Mouse (Mus musculus): ENCODE results near the gene Pnpo.

Gene Pnpo

DNA sequence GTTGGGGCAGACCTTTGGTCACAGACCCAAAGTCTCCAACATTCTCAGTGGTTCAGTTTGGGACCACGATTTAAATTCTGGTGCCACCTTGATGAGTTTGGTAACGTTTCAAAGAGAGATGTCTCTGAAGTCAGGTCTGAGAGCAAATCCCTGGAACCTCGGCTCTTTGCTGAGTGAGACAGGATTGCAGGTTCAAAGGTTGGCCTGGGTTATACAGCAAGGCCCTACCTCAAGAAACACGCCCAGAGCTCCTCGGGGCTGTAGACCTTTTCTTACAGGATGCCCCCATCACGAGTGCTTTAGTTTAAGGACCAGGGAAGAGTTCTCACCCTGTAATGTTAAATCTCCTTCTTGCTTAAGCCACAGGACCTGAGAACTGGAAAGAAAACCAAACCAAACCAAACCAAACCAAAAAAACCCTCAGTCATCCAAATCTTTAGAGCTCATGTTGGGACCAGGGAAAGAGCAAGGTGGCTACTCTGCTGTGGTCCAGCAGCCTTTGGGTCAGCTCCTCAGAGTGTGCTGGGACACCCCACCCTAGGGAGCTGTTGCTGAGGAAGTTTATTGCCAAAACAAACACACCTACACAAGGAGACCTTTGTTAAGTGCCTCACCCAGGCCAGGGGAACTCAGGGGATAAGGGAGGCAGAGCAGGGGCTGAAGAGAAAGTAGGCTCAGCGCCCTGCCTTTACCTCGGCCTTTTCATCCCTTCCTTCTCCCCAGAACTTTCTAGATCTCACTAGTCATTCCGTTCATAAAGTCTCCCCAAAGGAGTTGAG, 7.7 kb downstream of the Pnpo start:
- no peak for DNase-seq

DNA sequence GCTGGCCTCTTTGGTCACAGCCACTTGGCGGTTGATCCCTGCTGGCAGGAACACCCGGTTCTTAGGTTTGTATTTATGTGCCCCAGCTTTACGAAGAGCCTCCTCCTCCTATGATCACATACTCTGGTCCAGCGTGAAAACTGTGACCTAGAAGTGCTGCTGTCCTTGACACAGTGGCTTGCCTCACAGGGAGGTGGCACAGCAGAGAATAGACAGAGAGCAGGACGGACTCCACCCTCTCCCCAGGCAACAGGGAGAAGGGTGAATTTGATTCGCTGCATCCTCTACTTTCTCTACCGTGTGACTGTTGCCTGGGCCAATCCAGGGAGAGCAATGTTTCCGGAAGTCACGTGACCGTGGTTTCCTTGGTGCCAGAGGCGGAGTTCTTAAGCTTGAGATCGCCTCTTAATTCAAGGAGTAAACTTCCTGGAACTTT, 8.8 kb downstream of the Pnpo start:
- no peak for DNase-seq

DNA sequence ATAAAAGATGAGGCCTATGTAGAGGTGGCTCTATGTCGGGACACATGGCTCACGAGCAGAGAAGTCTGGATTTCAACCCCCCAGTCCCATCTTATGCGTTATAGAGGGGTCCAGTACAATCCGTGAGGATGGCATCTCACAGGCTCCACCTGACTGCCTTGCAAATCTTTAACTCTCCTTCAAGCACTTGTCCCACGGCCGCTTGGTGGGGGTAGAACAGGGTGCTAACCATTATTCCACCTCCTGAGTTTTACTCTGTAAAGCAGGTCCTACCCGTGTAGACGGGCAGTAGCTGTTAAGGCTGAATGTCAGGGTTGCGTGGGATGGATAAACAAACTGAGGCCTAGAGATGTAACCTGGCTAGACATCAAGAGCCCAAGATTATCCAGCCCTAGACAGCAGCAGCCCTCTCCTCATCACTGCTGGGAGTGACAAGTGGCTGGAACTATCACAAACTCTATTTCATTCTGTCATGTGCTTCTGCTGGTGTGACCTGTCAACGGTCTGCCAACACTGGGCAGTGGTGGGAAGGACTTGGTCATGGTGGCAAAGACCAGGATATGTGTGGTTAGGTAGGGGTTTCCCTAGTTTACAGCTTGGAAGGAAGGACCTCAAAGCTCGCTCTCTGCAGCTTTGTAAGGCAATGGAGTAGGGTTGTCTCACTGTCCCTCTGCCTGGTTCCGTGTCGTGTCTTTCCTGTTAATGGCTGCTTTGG, 10.1 kb downstream of the Pnpo start:
- DNase-seq = no peak

DNA sequence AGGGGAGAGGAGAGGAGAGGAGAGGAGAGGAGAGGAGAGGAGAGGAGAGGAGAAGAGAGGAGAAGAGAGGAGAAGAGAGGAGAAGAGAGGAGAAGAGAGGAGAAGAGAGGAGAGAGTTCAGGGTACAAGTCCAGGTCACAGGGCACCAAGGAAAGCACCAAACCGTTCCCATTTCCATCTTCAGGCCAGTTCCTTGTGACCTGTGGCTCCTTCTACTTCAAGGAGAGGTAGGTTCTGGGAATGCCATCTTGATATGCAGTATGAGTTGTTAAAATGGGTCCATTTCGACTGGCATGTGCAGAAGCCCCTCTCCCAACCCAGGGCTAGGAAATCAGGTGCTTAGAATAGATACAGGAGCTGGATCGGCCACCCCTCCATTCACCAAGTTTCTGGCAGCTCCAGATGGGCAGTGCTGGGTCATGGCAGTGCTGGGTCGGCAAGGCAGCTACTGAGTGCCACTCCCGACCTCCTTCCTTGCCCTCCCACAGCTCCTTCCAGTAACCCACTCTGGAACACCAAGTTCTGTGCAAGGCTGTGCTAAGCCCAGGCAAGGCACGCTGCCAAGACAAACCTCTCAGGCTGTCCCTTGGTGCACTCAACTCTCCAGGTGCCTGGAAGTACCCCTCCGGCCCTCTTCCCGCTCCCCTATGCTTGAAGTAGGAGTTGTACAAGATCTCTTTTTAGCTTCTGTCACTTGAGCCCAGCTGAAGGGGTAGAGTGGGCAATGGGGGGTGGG, 12.3 kb downstream of the Pnpo start:
- DNase-seq = no peak

DNA sequence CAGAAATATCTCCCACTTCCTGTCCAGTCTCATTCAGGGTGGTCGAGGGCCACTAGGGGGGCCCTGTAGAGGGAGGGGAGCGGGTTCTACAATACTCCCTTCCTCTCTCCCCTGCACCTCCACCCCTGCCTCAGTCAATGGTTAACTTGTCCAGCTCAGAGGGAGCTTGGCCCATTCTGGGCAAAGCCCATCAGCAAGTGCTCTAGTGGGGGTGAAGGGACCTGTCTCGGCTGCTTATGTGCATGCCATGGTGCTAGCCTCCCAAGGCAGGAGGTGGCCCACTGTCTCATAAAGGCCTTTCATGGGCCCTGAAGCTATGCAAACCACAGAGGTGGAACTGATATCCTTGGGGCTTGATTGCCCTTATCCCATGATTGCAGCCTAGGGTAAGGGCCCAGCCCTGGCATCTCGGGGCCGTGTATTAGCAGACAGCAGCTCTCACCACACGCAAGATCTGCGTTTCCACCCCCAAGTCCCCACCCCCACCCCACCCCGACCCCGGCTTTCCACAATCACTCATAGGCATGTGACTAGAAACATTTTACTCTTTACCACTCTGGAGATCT, 13.9 kb downstream of the Pnpo start:
- no peak for DNase-seq

DNA sequence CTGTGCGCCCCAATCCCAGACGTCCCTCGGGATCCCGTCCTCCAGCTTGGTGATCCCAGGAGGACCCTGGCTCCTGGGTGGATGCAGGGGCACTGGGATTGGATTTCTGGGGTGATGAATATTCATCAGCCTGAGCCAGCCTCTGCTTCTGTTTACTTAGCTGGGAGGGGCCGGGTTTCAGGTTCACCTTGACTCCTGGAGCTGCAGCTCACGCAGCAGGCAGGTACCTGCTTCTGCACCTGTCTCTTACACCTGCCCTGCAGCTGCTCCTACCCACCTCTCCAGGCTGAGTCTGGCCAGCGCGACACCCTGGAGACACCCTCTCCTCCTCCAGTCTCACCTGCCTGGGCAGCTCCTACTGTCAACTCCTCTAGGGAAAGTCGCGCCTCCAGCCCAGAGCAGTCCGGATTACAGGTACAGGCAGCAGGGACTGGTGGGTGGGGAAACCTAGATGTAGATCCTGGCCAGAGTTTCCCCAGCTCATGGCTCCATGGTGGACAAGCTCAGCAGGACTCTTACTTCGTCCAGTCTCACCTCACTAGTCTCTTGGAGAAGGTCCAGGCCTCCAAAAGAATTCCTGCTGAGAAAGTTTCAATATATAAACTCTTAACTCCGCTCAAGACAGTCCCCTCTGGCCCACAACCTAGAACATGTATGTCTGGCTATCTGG, 14.6 kb downstream of the Pnpo start:
- no peak for DNase-seq

DNA sequence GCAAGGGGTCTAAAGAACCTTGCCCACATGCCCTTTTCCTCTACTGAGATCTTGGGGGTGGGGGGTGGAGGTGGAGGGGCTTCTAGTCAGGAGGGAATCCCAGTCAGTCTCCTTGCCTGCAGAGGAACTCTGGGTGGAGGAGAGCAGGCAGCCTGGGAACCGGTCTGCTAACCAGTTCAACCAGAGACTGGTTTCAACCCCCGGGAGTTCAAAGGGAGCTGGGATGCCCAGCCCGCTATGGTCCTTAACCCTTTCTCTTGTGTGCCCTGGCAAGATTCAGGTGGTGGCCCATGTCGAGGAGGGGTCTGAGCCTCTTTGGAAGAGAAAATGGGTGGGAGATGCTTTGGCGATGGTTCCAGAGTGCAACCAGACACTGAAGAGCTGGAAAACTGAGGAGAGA, 15.1 kb downstream of the Pnpo start:
- no peak for DNase-seq

DNA sequence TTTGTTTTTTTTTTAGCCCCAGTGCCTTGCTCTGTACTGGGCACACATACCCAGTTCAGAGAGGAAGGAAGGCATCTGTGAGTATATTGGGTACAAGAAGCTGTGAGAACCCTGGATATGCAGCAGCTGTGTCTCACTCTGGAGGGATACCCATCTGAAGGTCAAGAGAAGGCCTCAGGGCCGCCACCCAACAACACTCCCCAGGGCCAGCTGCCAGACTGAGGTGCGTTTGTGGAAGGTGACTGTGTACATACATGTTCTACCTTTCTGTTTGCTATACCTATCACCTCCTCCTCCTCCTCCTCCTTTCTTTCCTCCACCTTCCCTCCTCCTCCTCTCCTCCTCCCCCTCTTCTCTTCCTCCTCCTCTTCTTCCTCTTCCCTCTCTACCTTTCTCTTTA, 15.7 kb downstream of the Pnpo start, which contains the start of gene Prr15l:
Gene Prr15l (plus strand): TSS at position 17 of the 400 bp plus-strand sequence.
- DNase-seq = no peak

DNA sequence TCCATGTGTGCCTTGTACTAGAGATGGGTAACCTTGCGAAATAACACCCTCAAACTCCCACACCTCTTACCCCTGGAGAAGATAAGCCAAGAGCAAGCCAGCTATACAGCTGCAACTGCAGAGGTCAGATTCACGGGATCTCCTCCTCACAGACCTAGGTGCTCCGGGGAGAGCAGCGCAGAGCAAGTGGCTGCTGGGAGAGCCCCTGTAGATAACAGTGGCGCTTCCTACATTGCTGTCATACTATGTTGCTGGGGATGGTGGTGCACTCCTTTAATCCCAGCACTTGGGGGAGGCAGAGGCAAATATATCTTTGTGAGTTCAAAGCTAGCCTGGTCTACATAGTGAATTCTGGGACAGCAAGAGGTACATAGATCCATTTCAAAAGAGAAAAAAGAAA, 17.2 kb downstream of the Pnpo start:
- no peak for DNase-seq

DNA sequence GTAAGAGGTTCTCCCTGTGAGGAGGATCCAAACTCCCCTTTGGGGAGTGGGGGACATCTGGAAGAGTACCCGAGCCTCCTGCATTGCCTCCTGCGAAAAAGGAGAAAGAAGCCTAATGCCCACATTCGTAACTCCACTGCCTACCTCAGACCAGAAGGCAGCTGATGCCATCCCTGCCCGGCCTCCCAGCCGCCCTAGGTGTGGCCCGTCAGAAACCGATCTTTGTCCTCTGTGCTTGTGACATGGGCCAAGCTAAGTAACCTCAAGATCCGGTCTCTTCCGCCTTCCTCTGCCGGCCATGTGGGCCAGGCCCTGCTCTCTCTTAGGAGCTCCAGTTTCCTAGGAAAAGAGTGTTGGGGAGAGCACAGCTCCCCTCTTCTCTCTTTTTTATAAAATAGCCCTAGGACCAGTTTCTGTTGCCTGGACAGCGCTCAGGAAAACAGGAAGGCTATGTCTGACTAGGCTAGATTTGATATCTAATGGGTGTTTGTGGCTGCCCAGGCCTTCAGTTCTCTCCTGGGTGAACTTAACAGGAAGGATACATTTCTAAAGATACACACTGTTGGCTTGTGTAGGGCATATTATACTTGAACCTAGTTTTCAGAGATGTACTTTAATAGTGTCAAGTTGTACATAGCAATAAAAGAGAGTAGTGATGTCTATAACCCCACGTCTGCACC, 18.2 kb downstream of the Pnpo start:
- no peak for DNase-seq

DNA sequence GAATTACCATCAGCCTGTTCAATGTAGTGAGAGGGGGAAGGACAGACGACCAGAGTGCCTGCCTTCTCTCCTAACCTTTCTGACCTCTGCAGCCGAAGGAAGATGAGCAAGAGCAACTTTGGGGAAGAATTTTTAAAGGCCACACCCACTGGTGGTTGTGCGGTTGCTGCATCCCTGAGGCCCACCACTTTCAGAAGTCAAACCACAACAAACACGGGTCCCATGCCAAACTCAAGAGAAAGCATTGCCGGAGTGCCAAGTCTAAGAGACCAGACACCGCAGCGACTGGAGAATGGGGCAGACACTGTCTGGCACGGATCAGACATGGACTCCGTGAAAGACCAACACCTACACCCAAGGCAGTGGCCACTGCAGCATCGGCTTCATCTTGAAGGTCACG, 18.9 kb downstream of the Pnpo start:
- DNase-seq = no peak

DNA sequence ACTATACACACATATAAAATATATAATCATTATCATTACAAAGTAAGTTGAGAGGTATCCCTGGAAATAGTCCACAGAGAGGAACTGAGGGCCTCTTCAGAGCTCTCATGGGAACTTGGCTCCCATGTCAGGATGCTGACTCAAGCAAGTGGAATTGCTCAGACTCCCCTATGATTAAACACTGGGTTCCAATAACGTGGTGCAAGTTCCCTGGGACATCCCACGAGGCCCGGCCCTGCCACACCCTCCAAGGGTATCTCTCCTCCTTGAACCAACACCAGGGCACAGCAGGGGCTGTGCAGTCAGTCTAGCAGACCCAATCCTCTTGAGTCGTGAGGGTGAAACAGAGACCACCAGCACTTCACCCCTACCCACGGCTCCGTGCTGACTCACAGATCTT, 24.8 kb downstream of the Pnpo start:
- no peak for DNase-seq

DNA sequence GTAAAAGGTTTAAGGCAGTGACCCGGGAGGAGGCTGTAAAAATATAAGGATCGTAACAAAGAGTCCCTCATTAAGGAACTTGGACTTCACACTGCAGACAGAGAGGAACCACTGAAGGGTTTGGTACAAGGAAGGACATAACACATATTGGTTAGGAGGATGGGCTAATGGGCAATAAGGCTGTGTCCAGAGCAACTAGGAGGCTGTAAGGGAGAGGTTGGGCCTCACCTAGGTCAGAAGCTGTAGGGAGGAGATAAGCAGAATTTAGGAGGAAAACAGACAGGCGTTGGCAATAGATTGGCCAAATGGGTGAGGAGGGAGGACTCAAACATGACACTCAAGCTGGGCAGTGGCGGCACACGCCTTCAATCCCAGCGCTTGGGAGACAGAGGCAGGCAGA, 26.4 kb downstream of the Pnpo start:
- no peak for DNase-seq

DNA sequence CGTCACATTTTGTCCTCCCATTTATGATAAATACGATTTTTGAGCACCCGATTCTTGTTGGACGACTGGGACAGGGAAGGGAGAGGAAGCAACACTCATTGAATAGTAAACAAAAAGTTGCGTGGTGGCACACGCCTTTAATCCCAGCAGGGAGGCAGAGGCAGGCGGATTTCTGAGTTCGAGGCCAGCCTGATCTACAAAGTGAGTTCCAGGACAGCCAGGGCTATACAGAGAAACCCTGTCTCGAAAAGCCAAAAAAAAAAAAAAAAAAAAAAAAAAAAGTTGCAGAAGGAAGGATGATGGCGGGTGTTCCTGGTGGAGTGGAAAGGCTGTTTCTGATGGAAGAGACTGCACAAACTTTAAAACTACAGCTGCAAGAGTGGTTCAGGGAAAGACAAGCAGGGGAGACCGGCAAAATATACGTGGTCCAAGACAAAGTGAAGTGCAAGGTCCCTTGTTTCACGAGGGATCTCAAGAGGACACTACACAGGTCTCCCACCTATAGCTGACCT, 26.8 kb downstream of the Pnpo start:
- no peak for DNase-seq

DNA sequence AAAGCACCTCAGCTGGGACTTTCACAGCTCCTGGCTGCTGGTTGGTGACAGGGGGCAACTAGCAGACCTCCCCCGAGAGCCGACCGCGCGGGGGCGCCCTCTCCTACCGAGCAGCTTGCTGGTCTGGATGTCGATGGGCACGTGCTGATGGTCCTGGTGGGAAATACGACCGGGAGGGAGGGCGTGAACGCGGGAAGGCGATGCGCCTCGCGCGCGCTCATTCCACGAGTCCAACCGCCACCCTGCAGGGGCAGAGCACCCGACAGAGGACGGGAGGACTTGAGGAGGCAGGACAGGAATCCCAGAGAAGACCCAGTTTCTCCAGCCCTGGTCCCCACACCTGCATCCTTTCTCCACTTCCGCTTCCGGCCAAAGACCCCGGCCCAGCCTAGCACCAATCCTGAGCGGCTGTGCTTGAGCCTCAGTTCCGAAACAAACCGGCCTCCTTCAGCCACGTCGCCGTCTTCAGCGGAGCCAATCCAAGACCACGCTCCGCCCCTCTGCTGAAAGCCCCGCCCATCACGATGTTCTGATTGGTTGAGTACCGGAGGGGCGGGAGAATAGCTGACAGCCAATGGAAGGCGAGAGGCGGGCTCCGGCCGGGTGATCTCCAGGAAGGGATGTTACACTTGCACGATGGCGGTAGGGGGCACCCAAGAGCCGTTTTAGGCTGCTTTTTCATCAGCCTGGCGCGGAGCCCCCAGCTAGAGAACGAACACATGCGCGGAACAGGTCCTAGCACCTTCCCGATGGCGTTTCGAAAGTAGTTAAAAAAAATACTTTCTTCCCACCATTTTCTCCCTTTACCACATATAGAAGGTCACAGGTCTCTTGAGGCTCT, 27.5 kb downstream of the Pnpo start, which contains the start of gene Cdk5rap3:
Gene Cdk5rap3 (minus strand): TSS at position 453 of the 841 bp plus-strand sequence.
- DNase-seq = peak; percentile 99 to 100

DNA sequence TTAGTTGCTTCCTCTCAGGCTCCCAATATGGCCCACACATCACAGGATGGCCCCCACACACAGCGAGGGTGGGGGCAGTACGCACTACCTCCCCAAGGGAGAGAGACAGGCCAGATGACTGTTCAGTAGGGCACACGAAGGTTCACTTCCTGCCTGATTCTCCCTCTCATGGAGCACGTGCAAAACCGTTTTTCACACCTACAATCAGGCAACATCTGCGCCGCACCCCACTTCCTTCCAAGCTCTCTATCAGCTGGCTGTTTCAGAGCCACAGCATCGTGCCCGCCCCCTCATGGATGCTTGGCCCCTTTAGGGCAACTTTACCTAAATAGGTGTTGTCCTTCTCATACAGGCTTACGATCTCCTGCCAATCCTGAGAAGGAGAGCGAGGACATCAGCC, 31.1 kb downstream of the Pnpo start:
- DNase-seq = peak; percentile 34 to 65

DNA sequence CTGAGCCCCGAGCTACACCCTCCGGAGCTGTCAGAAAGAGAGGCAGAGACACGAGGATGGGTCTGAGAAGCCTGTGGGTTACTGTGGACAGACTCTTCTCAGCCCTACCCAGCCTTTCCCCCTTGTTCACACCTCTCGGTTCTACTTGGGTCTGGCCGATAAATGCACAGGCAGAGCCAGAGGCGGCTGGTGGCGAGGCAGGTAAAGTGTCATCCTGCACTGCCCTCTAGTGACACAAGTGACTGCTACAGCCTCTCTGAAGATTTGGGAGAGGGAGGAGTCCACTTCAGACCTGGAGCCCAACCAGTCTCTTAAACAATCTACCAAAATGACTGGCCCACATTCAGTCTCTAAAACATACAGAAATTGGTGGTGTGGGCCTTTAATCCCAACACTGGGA, 33.8 kb downstream of the Pnpo start:
- DNase-seq = peak; percentile 32 to 51

DNA sequence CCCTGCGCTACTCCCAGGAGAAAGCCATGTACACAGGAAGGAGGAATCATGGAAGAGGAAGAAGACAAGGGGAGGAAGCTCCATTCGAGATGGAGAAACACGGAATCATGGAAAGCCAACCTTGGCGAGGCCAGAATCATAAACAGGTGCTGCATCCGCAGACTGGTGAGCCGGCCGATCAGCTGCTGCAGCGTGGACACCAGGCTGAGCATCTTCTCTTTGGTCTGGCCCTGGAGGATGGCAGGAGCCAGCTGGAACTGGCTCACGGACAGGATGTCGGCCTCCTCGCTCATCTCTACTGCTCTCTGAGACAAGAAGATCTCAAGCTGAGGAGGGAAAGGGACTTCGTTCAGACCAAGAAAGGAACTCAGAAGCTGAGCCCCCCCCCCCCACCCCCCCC, 35.2 kb downstream of the Pnpo start:
- no peak for DNase-seq

DNA sequence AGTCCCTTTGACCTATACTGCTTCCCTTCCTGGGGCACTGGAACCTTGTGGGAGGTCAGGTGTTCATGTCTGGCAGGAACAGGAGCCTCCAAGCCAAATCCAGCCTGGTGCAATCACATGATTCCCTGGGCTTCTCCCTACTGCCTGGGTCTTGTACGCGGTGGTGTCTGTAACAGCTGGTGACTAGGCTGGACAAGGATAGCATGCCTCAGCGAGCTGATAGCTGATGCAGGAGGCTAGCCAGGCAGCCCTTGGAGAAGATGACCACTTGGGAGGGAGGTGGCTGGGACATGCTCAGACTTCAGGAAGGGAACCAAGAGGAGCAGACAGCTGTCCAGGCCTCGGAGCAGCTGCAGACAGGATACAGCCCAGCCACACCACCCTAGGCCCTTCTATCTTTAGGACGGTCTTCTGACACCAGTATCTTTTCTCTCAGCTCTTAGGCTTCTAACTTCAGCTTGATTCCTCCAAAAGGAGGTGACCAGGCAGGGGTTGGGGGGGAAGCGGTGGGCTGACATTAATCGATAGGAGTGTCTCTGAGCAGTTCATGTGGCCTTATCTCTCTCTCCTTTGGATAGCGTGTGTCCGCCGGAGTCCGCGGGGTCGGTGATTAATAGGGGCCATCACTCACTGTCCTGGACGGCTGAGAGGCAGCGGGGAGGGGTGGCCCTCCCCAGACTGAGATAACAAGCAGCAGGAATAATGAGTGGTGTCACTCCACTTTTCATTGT, 37.2 kb downstream of the Pnpo start:
- no peak for DNase-seq
